ENCODE assay signal across 8 mouse cellular contexts in the genomic region with DNA sequence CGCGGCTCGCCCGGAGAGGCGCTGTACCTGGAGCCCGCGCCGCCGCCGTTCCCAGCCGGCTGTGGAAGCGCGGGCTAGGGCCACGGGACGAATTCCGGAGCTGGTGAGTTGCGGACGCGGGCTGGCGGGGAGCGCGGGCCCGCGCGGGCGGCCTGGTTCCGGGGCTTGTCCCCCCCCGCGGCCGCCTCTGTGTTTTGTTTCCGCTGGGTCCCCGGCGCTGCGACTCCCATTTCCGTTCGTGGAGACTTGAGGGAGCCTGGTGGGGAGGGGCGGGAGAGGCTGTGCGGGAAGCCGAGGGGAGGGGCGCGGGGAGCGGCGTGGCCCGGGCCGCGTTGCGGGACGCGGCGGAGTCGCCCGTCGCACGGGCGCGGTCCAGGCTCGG. TPM values are rescaled to one million over a fixed set of nuclear protein-coding genes. Genes with fewer than 3 reads are reported as not detected.
DNase-seq lines count a peak whose midpoint lies in the region; ATAC-seq lines count a peak whose summit lies in the region.

A gene (minus strand): TSS at position 185 of the 382 bp plus-strand sequence.

- H3K4me3 ChIP-seq in hindbrain, embryonic 11.5 days (ENCODE audit: low read depth, low read length) = peak within 1 kb of the TSS; percentile 95
- peak within 1 kb of the TSS; percentile 96 for H3K4me3 ChIP-seq in lung, embryonic 15.5 days

- WGBS in hindbrain, embryonic 11.5 days = 0% methylated on average over 26 of the region's 57 CpGs
- WGBS in lung, embryonic 15.5 days = under 1% methylated on average over 57 of the region's 57 CpGs

- no peaks in the 10 kb centered on the region for H3K9me3 ChIP-seq in hindbrain, embryonic 11.5 days (ENCODE audit: control insufficient read depth, low read length)
- H3K9me3 ChIP-seq in lung, embryonic 15.5 days = no peaks in the 10 kb centered on the region

- peak; percentile 54 for DNase-seq in R1 (ENCODE audit: low read depth, low spot score)
- peak; percentile 85 to 87 for DNase-seq in cerebellum, postnatal 14 days
- peak; percentile 66 to 76 for DNase-seq in frontal cortex, postnatal 14 days (ENCODE audit: low spot score in 2 of 2)
- DNase-seq in hindbrain, embryonic 11.5 days (ENCODE audit: low spot score) = peak; percentile 78
- DNase-seq in layer of hippocampus, adult 9-11 months = peak; percentile 90
- peak; percentile 88 for DNase-seq in ovary, postnatal 36 days (ENCODE audit: low spot score)
- DNase-seq in urinary bladder, adult 2 months (ENCODE audit: low spot score) = peak; percentile 83

- H3K4me1 ChIP-seq in hindbrain, embryonic 11.5 days (replicated peaks; ENCODE audit: control insufficient read depth, insufficient read depth, low read length) = no peaks in the 10 kb centered on the region
- peaks cover 22% of the 10 kb centered on the region for H3K4me1 ChIP-seq in lung, embryonic 15.5 days

- no peaks in the 10 kb centered on the region for H3K36me3 ChIP-seq in hindbrain, embryonic 11.5 days (ENCODE audit: control insufficient read depth, insufficient read depth, low read length)
- peaks cover 23% of the 10 kb centered on the region for H3K36me3 ChIP-seq in lung, embryonic 15.5 days

- ATAC-seq in hindbrain, embryonic 11.5 days (ENCODE audit: low FRiP score) = peak; percentile 75
- ATAC-seq in lung, embryonic 15.5 days (ENCODE audit: borderline replicate concordance, extremely low read depth, low FRiP score, low TSS enrichment) = peak; percentile 77

- peak within 1 kb of the TSS; percentile 55 for H3K4me2 ChIP-seq in hindbrain, embryonic 11.5 days (replicated peaks; ENCODE audit: low read depth, low read length)
- H3K4me2 ChIP-seq in lung, embryonic 15.5 days = peak within 1 kb of the TSS; percentile 68

- peak within 1 kb of the TSS; percentile 97 for H3K27ac ChIP-seq in hindbrain, embryonic 11.5 days (ENCODE audit: low read depth, low read length)
- peak within 1 kb of the TSS; percentile 99 for H3K27ac ChIP-seq in lung, embryonic 15.5 days

- H3K9ac ChIP-seq in hindbrain, embryonic 11.5 days (ENCODE audit: low read depth, low read length) = peak within 1 kb of the TSS; percentile 96
- H3K9ac ChIP-seq in lung, embryonic 15.5 days = peak within 1 kb of the TSS; percentile 100

- H3K27me3 ChIP-seq in hindbrain, embryonic 11.5 days (ENCODE audit: control insufficient read depth, insufficient read depth, low read length) = no peaks in the 10 kb centered on the region
- H3K27me3 ChIP-seq in lung, embryonic 15.5 days = no peaks in the 10 kb centered on the region

RNA-seq across cellular contexts. Expression of the gene that starts here (rescaled TPM):
- 760 and 772 TPM in 2 replicates for polyA plus RNA-seq in hindbrain, embryonic 11.5 days (2014; fragmentation: Nextera tagmentation; extraction: Ambion mirVana)
- 838 and 872 TPM in 2 replicates for polyA plus RNA-seq in lung, embryonic 15.5 days (2015; fragmentation: Nextera tagmentation; extraction: Ambion mirVana)
- 309 and 351 TPM in 2 replicates for polyA plus RNA-seq in urinary bladder, adult 2 months (2012; rRNA removed)

Comparison
In these comparisons a context has a peak if more than half of its experiments do, and no peak if none do; other contexts are left out.
1. Peak in every context shown above with its lines: DNase-seq, ATAC-seq, H3K4me3 ChIP-seq and H3K27ac ChIP-seq.